ENCODE assay signal across 9 mouse cellular contexts in genomic region chr17:31841842-31842611, GRCm38 (mm10). TPM values are rescaled to one million over a fixed set of nuclear protein-coding genes. Genes with fewer than 3 reads are reported as not detected.
DNase-seq lines count a peak whose midpoint lies in the region; ATAC-seq and TF ChIP-seq lines count a peak whose summit lies in the region.
"Had no signal": no experiment of that assay in that cellular context is flagged by ENCODE, and none has a peak within 500 bp of the region (broad histone marks: within the 10 kb centered on the region; RNA-seq: fewer than 3 reads in every experiment).

No protein-coding gene starts in this region.

- peaks cover 16% of the 10 kb centered on the region for H3K4me1 ChIP-seq in liver, embryonic 16.5 days (ENCODE audit: control insufficient read depth, low read depth, low read length)
- H3K4me1 ChIP-seq in liver, embryonic 12.5 days = peaks cover 24% of the 10 kb centered on the region; the same call in 1 of the 2 replicates
- H3K4me1 ChIP-seq in embryonic facial prominence, embryonic 13.5 days = peaks cover 26% of the 10 kb centered on the region
- no peaks in the 10 kb centered on the region for H3K4me1 ChIP-seq in intestine, postnatal 0 days (replicated peaks; ENCODE audit: control insufficient read depth, insufficient read depth, low read length)

- no peak overlapping the region for H3K4me2 ChIP-seq in liver, embryonic 16.5 days (ENCODE audit: low read depth, low read length)
- no peak overlapping the region for H3K4me2 ChIP-seq in liver, embryonic 12.5 days
- no peak overlapping the region for H3K4me2 ChIP-seq in embryonic facial prominence, embryonic 13.5 days
- peak overlapping the region; percentile 6; the same call in 1 of the 2 replicates for H3K4me2 ChIP-seq in intestine, postnatal 0 days (replicated peaks; ENCODE audit: low read depth)
- H3K4me2 ChIP-seq: hindbrain, embryonic 15.5 days had no signal

- DNase-seq in splenic B cell, adult 2 months (ENCODE audit: low read depth, low spot score) = peak; percentile 40
- DNase-seq in layer of hippocampus, postnatal 10 days (ENCODE audit: low spot score in 2 of 2) = no peak
- DNase-seq in embryo, embryonic 10.5 days (ENCODE audit: low spot score) = no peak

- peaks cover 12% of the 10 kb centered on the region for H3K36me3 ChIP-seq in liver, embryonic 16.5 days (ENCODE audit: control insufficient read depth, insufficient read depth)
- peaks cover 27% of the 10 kb centered on the region for H3K36me3 ChIP-seq in liver, embryonic 12.5 days
- H3K36me3 ChIP-seq in embryonic facial prominence, embryonic 13.5 days = peaks cover 35% of the 10 kb centered on the region
- peaks cover 30% of the 10 kb centered on the region for H3K36me3 ChIP-seq in intestine, postnatal 0 days (ENCODE audit: control insufficient read depth, insufficient read depth)
- peaks cover 7% of the 10 kb centered on the region for H3K36me3 ChIP-seq in splenic B cell, adult 2 months (ENCODE audit: control insufficient read depth, insufficient read depth, low read length, poor library complexity, severe bottlenecking)

- H3K9me3 ChIP-seq in liver, embryonic 16.5 days (replicated peaks; ENCODE audit: control insufficient read depth, low read length) = no peaks in the 10 kb centered on the region
- H3K9me3 ChIP-seq in liver, embryonic 12.5 days (replicated peaks) = no peaks in the 10 kb centered on the region
- no peaks in the 10 kb centered on the region for H3K9me3 ChIP-seq in embryonic facial prominence, embryonic 13.5 days
- H3K9me3 ChIP-seq in intestine, postnatal 0 days (ENCODE audit: control insufficient read depth) = no peaks in the 10 kb centered on the region
- H3K9me3 ChIP-seq: hindbrain, embryonic 15.5 days had no signal

- WGBS in liver, embryonic 16.5 days (ENCODE audit: insufficient replicate concordance) = 58% methylated on average over 18 of the region's 18 CpGs
- 63% methylated on average over 18 of the region's 18 CpGs for WGBS in liver, embryonic 12.5 days (ENCODE audit: insufficient replicate concordance)
- 65% methylated on average over 18 of the region's 18 CpGs for WGBS in embryonic facial prominence, embryonic 13.5 days
- 26% methylated on average over 18 of the region's 18 CpGs for WGBS in intestine, postnatal 0 days

- H3K27ac ChIP-seq in liver, embryonic 16.5 days (ENCODE audit: low read length) = peak overlapping the region; percentile 62
- no peak overlapping the region for H3K27ac ChIP-seq in liver, embryonic 12.5 days
- peak overlapping the region; percentile 69 for H3K27ac ChIP-seq in embryonic facial prominence, embryonic 13.5 days
- no peak overlapping the region for H3K27ac ChIP-seq in intestine, postnatal 0 days (ENCODE audit: low read depth, low read length)
- H3K27ac ChIP-seq: hindbrain, embryonic 15.5 days had no signal

- H3K27me3 ChIP-seq in liver, embryonic 16.5 days (ENCODE audit: control insufficient read depth, insufficient read depth, low read depth, low read length) = no peaks in the 10 kb centered on the region
- no peaks in the 10 kb centered on the region; the same call in 1 of the 2 replicates for H3K27me3 ChIP-seq in liver, embryonic 12.5 days (replicated peaks)
- no peaks in the 10 kb centered on the region for H3K27me3 ChIP-seq in embryonic facial prominence, embryonic 13.5 days
- no peaks in the 10 kb centered on the region for H3K27me3 ChIP-seq in intestine, postnatal 0 days (replicated peaks; ENCODE audit: control insufficient read depth, insufficient read depth, low read length)
- H3K27me3 ChIP-seq in splenic B cell, adult 2 months (ENCODE audit: control insufficient read depth, insufficient read depth, low read length, poor library complexity, severe bottlenecking) = no peaks in the 10 kb centered on the region
- H3K27me3 ChIP-seq: hindbrain, embryonic 15.5 days had no signal

- no peak overlapping the region for H3K9ac ChIP-seq in liver, embryonic 16.5 days (ENCODE audit: low read depth, low read length)
- no peak overlapping the region for H3K9ac ChIP-seq in liver, embryonic 12.5 days
- H3K9ac ChIP-seq in embryonic facial prominence, embryonic 13.5 days = no peak overlapping the region; the same call in 1 of the 2 replicates
- H3K9ac ChIP-seq in intestine, postnatal 0 days (ENCODE audit: low read depth, low read length) = no peak overlapping the region
- H3K9ac ChIP-seq: hindbrain, embryonic 15.5 days had no signal

- no peak overlapping the region for H3K4me3 ChIP-seq in liver, embryonic 16.5 days (ENCODE audit: low read depth, low read length)
- H3K4me3 ChIP-seq in liver, embryonic 12.5 days = no peak overlapping the region
- H3K4me3 ChIP-seq in embryonic facial prominence, embryonic 13.5 days = no peak overlapping the region
- no peak overlapping the region for H3K4me3 ChIP-seq in intestine, postnatal 0 days (ENCODE audit: low read depth, low read length)
- H3K4me3 ChIP-seq: hindbrain, embryonic 15.5 days had no signal

- ATAC-seq in liver, embryonic 16.5 days (ENCODE audit: low read depth) = peak; percentile 72
- ATAC-seq in liver, embryonic 12.5 days = no peak
- ATAC-seq in embryonic facial prominence, embryonic 13.5 days (ENCODE audit: insufficient number of reproducible peaks, insufficient read depth, low FRiP score, low TSS enrichment, low read depth) = peak; percentile 18
- peak; percentile 25; the same call in 1 of the 2 replicates for ATAC-seq in intestine, postnatal 0 days
- ATAC-seq in erythroblast, adult 5-6 weeks (replicated peaks; ENCODE audit: low FRiP score, poor library complexity, severe bottlenecking) = no peak

- no peak for TF ChIP-seq CTCF in intestine, postnatal 0 days (IDR thresholded peaks at IDR 0.05; ENCODE audit: low read depth)

RNA-seq across cellular contexts. Expression of gene Sik1, which starts 13.6 kb away (rescaled TPM):
- 5.4 and 5.9 TPM in 2 replicates for polyA plus RNA-seq in liver, embryonic 16.5 days (2015; fragmentation: Nextera tagmentation; extraction: Ambion mirVana)
- polyA plus RNA-seq in liver, embryonic 12.5 days (2016; fragmentation: Nextera tagmentation; extraction: Ambion mirVana) = 5.9 and 7.0 TPM in 2 replicates
- polyA plus RNA-seq in embryonic facial prominence, embryonic 13.5 days (2015; fragmentation: Nextera tagmentation; extraction: Ambion mirVana) = 15.6 and 17.1 TPM in 2 replicates
- polyA plus RNA-seq in intestine, postnatal 0 days (2015; fragmentation: Nextera tagmentation; extraction: Ambion mirVana) = 2.9 and 3.8 TPM in 2 replicates
- total RNA-seq in erythroblast, adult 5-6 weeks (2015; ENCODE audit: low replicate concordance) = 1.5 and 4.2 TPM in 2 replicates
- total RNA-seq in erythroblast, adult 5-6 weeks (2017; ENCODE audit: low replicate concordance) = 2.8 and 3.5 TPM in 2 replicates
- total RNA-seq in layer of hippocampus, postnatal 10 days (2021) = 10 to 100 TPM; 21.7 to 22.2 TPM

Comparison
In these comparisons a context has a peak if more than half of its experiments do, and no peak if none do; other contexts are left out.
1. ATAC-seq: peak in liver, embryonic 16.5 days (single experiment), embryonic facial prominence, embryonic 13.5 days (single experiment) and intestine, postnatal 0 days (single experiment); none in liver, embryonic 12.5 days (single experiment) and erythroblast, adult 5-6 weeks (single experiment).
2. H3K27ac ChIP-seq: peak in liver, embryonic 16.5 days (single experiment) and embryonic facial prominence, embryonic 13.5 days (single experiment); none in liver, embryonic 12.5 days (single experiment) and intestine, postnatal 0 days (single experiment).